Mouse (Mus musculus) neutrophil, adult 83 days (primary cell): ENCODE data around the gene Mug1. TPM values are rescaled to one million over a fixed set of nuclear protein-coding genes. Genes with fewer than 3 reads are reported as not detected.

Source experiments
- total RNA-seq, 2 experiments: library from RNA; stranded (reverse); gene quantifications; one replicate each; pipeline ENCODE4 v1.2.4; 2023

Mug1 gene
- total RNA-seq = not detected

DNA sequence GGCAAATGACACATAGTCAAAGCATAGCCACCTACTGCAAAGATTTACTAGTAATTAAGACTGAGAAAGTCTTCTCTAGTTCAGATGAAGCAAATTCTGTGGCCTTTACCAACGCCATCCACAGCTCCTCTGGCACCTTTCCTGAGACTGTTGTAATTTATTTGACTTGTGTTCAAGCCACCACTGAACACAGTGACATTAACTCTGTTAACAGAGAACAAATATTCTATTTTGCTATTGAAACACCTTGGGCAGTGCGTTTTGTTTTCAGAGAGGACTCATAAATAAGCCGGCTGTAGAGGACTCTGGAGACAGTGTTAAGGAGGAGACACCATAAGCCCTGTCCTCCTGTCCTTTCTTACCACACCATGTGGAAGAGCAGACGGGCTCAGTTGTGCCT is at the start of gene Mug1:
TSS of gene Mug1 (plus strand) at position 271 of the 400 bp plus-strand sequence.

Other genes with a start within 250 kb of the Mug1 start
- under 1 TPM in 1 of 2 experiments, not detected in 1; 0.09 TPM for gene A2m, start 203.2 kb upstream of the Mug1 start, total RNA-seq
- gene Gm7298, start 105.6 kb upstream of the Mug1 start, total RNA-seq = not detected
- not detected for gene Mug2, start 168.2 kb downstream of the Mug1 start, total RNA-seq